Mouse (Mus musculus) hindbrain, embryonic 10.5 days (tissue): Measurements from ENCODE around the gene Gpr6. TPM values are rescaled to one million over a fixed set of nuclear protein-coding genes. Genes with fewer than 3 reads are reported as not detected.
A peak's percentile ranks its signal among the peaks of the same experiment; 100 is the strongest.

Source experiments
- DNase-seq: peaks from one replicate; pipeline ENCODE4 v3.0.0-alpha.2; 2017; ENCODE audit warnings: low spot score
- H3K27ac ChIP-seq: fragments of 300-500 bp; sonication (generic); 2 replicates; pipeline ENCODE4 v1.5.1; 2016; ENCODE audit warnings: mild to moderate bottlenecking, moderate library complexity
- H3K27me3 ChIP-seq: fragments of 300-500 bp; sonication (generic); 2 replicates; pipeline ENCODE4 v1.6.1; 2016; ENCODE audit warnings: mild to moderate bottlenecking; ENCODE audit not compliant: poor library complexity, insufficient read depth, severe bottlenecking
- H3K36me3 ChIP-seq: fragments of 300-500 bp; sonication (generic); 2 replicates; pipeline ENCODE4 v1.6.1; 2016; ENCODE audit warnings: mild to moderate bottlenecking, moderate library complexity
- H3K4me1 ChIP-seq: fragments of 300-500 bp; sonication (generic); replicated peaks from 2 replicates; pipeline ENCODE4 v1.6.1; 2016; ENCODE audit warnings: mild to moderate bottlenecking
- H3K4me3 ChIP-seq: fragments of 300-500 bp; sonication (generic); 2 replicates; pipeline ENCODE4 v1.5.1; 2016; ENCODE audit warnings: mild to moderate bottlenecking, moderate library complexity
- H3K9me3 ChIP-seq: fragments of 300-500 bp; sonication (generic); 2 replicates; pipeline ENCODE4 v1.6.1; 2016; ENCODE audit warnings: mild to moderate bottlenecking, moderate library complexity
- WGBS: fragments of 180-500 bp; shearing (Covaris S2); methylation state at CpG from one replicate; pipeline ENCODE4 v1.1.7; 2016; 5-methylcytosine and 5-hydroxymethylcytosine counted together
- polyA plus RNA-seq: library from polyadenylated mRNA; unstranded; fragments of >200 nt; fragmentation: Nextera tagmentation; extraction: Ambion mirVana; gene quantifications from 2 replicates; pipeline ENCODE4 v1.2.1, GENCODE M21; 2016

Gene Gpr6
- polyA plus RNA-seq = not detected in 2 replicates

GRCm38 (mm10) chr10:41072116-41072515 is at the start of gene Gpr6:
TSS of gene Gpr6 (minus strand) at chr10:41072285.
- peaks cover 46% of the 10 kb centered on the region for H3K27me3 ChIP-seq
- H3K9me3 ChIP-seq = no peaks in the 10 kb centered on the region
- H3K36me3 ChIP-seq = no peaks in the 10 kb centered on the region
- peak; percentile 53 for DNase-seq
- under 1% methylated on average over 23 of the region's 23 CpGs for WGBS
- H3K27ac ChIP-seq = no peak within 1 kb of the TSS
- H3K4me1 ChIP-seq = peaks cover 24% of the 10 kb centered on the region
- peak within 1 kb of the TSS; percentile 58 for H3K4me3 ChIP-seq

GRCm38 (mm10) chr10:41100060-41100459 is 28.0 kb upstream of the Gpr6 start:
- no peak for DNase-seq
- H3K4me1 ChIP-seq = no peaks in the 10 kb centered on the region
- 73% methylated on average over 2 of the region's 2 CpGs for WGBS
- no peaks in the 10 kb centered on the region for H3K27me3 ChIP-seq
- no peak overlapping the region for H3K27ac ChIP-seq
- H3K9me3 ChIP-seq = no peaks in the 10 kb centered on the region
- no peaks in the 10 kb centered on the region for H3K36me3 ChIP-seq
- H3K4me3 ChIP-seq = no peak overlapping the region

GRCm38 (mm10) chr10:41098137-41098536 is 26.1 kb upstream of the Gpr6 start:
- Histone ChIP-seq H3K36me3 (no peaks in the 10 kb centered on the region), H3K27me3 (no peaks in the 10 kb centered on the region), H3K4me3 (no peak overlapping the region), H3K27ac (no peak overlapping the region), H3K4me1 (no peaks in the 10 kb centered on the region), H3K9me3 (no peaks in the 10 kb centered on the region)
- DNase-seq = no peak
- 84% methylated on average over 6 of the region's 6 CpGs for WGBS

- Histone ChIP-seq H3K27me3 (no peaks in the 10 kb centered on the region), H3K27ac (no peak overlapping the region), H3K36me3 (no peaks in the 10 kb centered on the region), H3K9me3 (no peaks in the 10 kb centered on the region), H3K4me1 (no peaks in the 10 kb centered on the region), H3K4me3 (no peak overlapping the region)
- no peak for DNase-seq
- 63% methylated on average over 7 of the region's 7 CpGs for WGBS
Observed at GRCm38 (mm10) chr10:41088852-41089251, 16.8 kb upstream of the Gpr6 start.

GRCm38 (mm10) chr10:41071696-41072095 is 389 bp downstream of the Gpr6 start:
- peak overlapping the region; percentile 58 for H3K4me3 ChIP-seq
- H3K4me1 ChIP-seq = peaks cover 24% of the 10 kb centered on the region
- H3K27ac ChIP-seq = no peak overlapping the region
- H3K27me3 ChIP-seq = peaks cover 46% of the 10 kb centered on the region
- peak; percentile 76 for DNase-seq
- no peaks in the 10 kb centered on the region for H3K36me3 ChIP-seq
- 2% methylated on average over 11 of the region's 11 CpGs for WGBS
- H3K9me3 ChIP-seq = no peaks in the 10 kb centered on the region

GRCm38 (mm10) chr10:41070693-41071651 is 1.1 kb downstream of the Gpr6 start:
- Histone ChIP-seq H3K9me3 (no peaks in the 10 kb centered on the region), H3K27ac (no peak overlapping the region), H3K4me1 (peaks cover 24% of the 10 kb centered on the region), H3K36me3 (no peaks in the 10 kb centered on the region), H3K27me3 (peaks cover 46% of the 10 kb centered on the region), H3K4me3 (peak overlapping the region; percentile 58)
- DNase-seq = peak; percentile 44
- WGBS = 3% methylated on average over 68 of the region's 68 CpGs

GRCm38 (mm10) chr10:41060250-41060831 is 11.7 kb downstream of the Gpr6 start:
- no peak overlapping the region for H3K4me3 ChIP-seq
- H3K27me3 ChIP-seq = no peaks in the 10 kb centered on the region
- WGBS = 86% methylated on average over 4 of the region's 4 CpGs
- no peak overlapping the region for H3K27ac ChIP-seq
- H3K4me1 ChIP-seq = no peaks in the 10 kb centered on the region; the same call in 1 of the 2 replicates
- H3K36me3 ChIP-seq = no peaks in the 10 kb centered on the region
- no peaks in the 10 kb centered on the region for H3K9me3 ChIP-seq
- DNase-seq = no peak

GRCm38 (mm10) chr10:41055581-41055980 is 16.5 kb downstream of the Gpr6 start:
- Histone ChIP-seq H3K4me3 (no peak overlapping the region), H3K9me3 (no peaks in the 10 kb centered on the region), H3K27ac (no peak overlapping the region), H3K27me3 (no peaks in the 10 kb centered on the region), H3K36me3 (no peaks in the 10 kb centered on the region), H3K4me1 (no peaks in the 10 kb centered on the region; the same call in 1 of the 2 replicates)
- no peak for DNase-seq
- WGBS = 73% methylated on average over 9 of the region's 9 CpGs

GRCm38 (mm10) chr10:41054005-41054404 is 18.1 kb downstream of the Gpr6 start:
- Histone ChIP-seq H3K36me3 (no peaks in the 10 kb centered on the region), H3K4me1 (no peaks in the 10 kb centered on the region; the same call in 1 of the 2 replicates), H3K27me3 (no peaks in the 10 kb centered on the region), H3K27ac (no peak overlapping the region), H3K4me3 (no peak overlapping the region), H3K9me3 (no peaks in the 10 kb centered on the region)
- 86% methylated on average over 5 of the region's 5 CpGs for WGBS
- no peak for DNase-seq

GRCm38 (mm10) chr10:41042272-41042671 is 29.8 kb downstream of the Gpr6 start:
- 57% methylated on average over 11 of the region's 11 CpGs for WGBS
- no peak for DNase-seq
- Histone ChIP-seq H3K9me3 (no peaks in the 10 kb centered on the region), H3K27ac (no peak overlapping the region), H3K36me3 (no peaks in the 10 kb centered on the region), H3K4me1 (no peaks in the 10 kb centered on the region), H3K4me3 (no peak overlapping the region), H3K27me3 (no peaks in the 10 kb centered on the region)

GRCm38 (mm10) chr10:41041478-41041877 is 30.6 kb downstream of the Gpr6 start:
- H3K36me3 ChIP-seq = no peaks in the 10 kb centered on the region
- no peaks in the 10 kb centered on the region for H3K9me3 ChIP-seq
- no peaks in the 10 kb centered on the region for H3K27me3 ChIP-seq
- no peaks in the 10 kb centered on the region for H3K4me1 ChIP-seq
- 80% methylated on average over 9 of the region's 9 CpGs for WGBS
- DNase-seq = no peak
- H3K4me3 ChIP-seq = no peak overlapping the region
- H3K27ac ChIP-seq = no peak overlapping the region

- H3K27ac ChIP-seq = no peak overlapping the region
- no peaks in the 10 kb centered on the region for H3K36me3 ChIP-seq
- no peak for DNase-seq
Observed at GRCm38 (mm10) chr10:41040530-41041085, 31.5 kb downstream of the Gpr6 start.

GRCm38 (mm10) chr10:41038476-41038875 is 33.6 kb downstream of the Gpr6 start:
- Histone ChIP-seq H3K4me1 (no peaks in the 10 kb centered on the region), H3K36me3 (no peaks in the 10 kb centered on the region), H3K27me3 (no peaks in the 10 kb centered on the region), H3K9me3 (no peaks in the 10 kb centered on the region), H3K27ac (no peak overlapping the region), H3K4me3 (no peak overlapping the region)
- DNase-seq = no peak
- 89% methylated on average over 6 of the region's 6 CpGs for WGBS

More at GRCm38 (mm10) chr10:41040530-41041085, 31.5 kb downstream of the Gpr6 start:
- Histone ChIP-seq H3K9me3 (no peaks in the 10 kb centered on the region), H3K27me3 (no peaks in the 10 kb centered on the region), H3K4me3 (no peak overlapping the region), H3K4me1 (no peaks in the 10 kb centered on the region)
